Mouse (Mus musculus) erythroblast, embryonic 14.5 days (primary cell): ENCODE results near the gene Fam117a.

Experiments
- GATA1 ChIP-seq: IDR thresholded peaks from 2 replicates; pipeline ENCODE4 v1.6.1; 2012; ENCODE audit warnings: low read length, inconsistent platforms, mixed read lengths
- TAL1 ChIP-seq: IDR thresholded peaks from 3 replicates; pipeline ENCODE4 v1.6.1; 2012; ENCODE audit warnings: low read length, inconsistent platforms, mixed read lengths

GRCm38 (mm10) chr11:95330662-95331061 is 6.2 kb upstream of the Fam117a start:
- no peak for TF ChIP-seq TAL1
- no peak for TF ChIP-seq GATA1
